Mouse (Mus musculus): ENCODE measurements around the gene Efcab14.

- TF ChIP-seq POLR2A (IDR thresholded peaks at IDR 0.05; ENCODE audit: borderline replicate concordance, low read depth, low read length) = no peak
- no peak for TF ChIP-seq CTCF (IDR thresholded peaks at IDR 0.05; ENCODE audit: low read depth, low read length)
Measured at GRCm38 (mm10) chr4:115748181-115748580, 10.6 kb downstream of the Efcab14 start.
